Mouse (Mus musculus) kidney, embryonic 16.5 days (tissue): Measurements from ENCODE around the gene Fcgrt. TPM values are rescaled to one million over a fixed set of nuclear protein-coding genes. Genes with fewer than 3 reads are reported as not detected.
A peak's percentile ranks its signal among the peaks of the same experiment; 100 is the strongest.

Experiments
- ATAC-seq: fragments of 200-750 bp; cut with Nextera tagmentation; 2 replicates; pipeline ENCODE4 v1.8.0; 2017; ENCODE audit warnings: moderate TSS enrichment; ENCODE audit not compliant: low FRiP score, low TSS enrichment
- H3K27ac ChIP-seq: fragments of 300-500 bp; sonication (generic); 2 replicates; pipeline ENCODE4 v1.5.1; 2014; ENCODE audit warnings: low read length
- H3K27me3 ChIP-seq: fragments of 300-500 bp; sonication (generic); 2 replicates; pipeline ENCODE4 v1.6.1; 2014; ENCODE audit warnings: low read length, control low read depth, mixed read lengths; ENCODE audit not compliant: insufficient read depth
- H3K36me3 ChIP-seq: fragments of 300-500 bp; sonication (generic); 2 replicates; pipeline ENCODE4 v1.6.1; 2014; ENCODE audit warnings: low read length, control low read depth, mixed read lengths; ENCODE audit not compliant: insufficient read depth
- H3K4me1 ChIP-seq: fragments of 300-500 bp; sonication (generic); 2 replicates; pipeline ENCODE4 v1.6.1; 2014; ENCODE audit warnings: low read length, control low read depth, mixed read lengths; ENCODE audit not compliant: insufficient read depth
- H3K4me2 ChIP-seq: fragments of 300-500 bp; sonication (generic); replicated peaks from 2 replicates; pipeline ENCODE4 v1.6.1; 2014; ENCODE audit warnings: low read depth, low read length
- H3K4me3 ChIP-seq: fragments of 300-500 bp; sonication (generic); 2 replicates; pipeline ENCODE4 v1.5.1; 2014; ENCODE audit warnings: mild to moderate bottlenecking, low read length
- H3K9ac ChIP-seq: fragments of 300-500 bp; sonication (generic); replicated peaks from 2 replicates; pipeline ENCODE4 v1.6.1; 2014; ENCODE audit warnings: low read length
- H3K9me3 ChIP-seq: fragments of 300-500 bp; sonication (generic); 2 replicates; pipeline ENCODE4 v1.6.1; 2016; ENCODE audit warnings: low read length, control low read depth
- WGBS: fragments of 180-500 bp; shearing (Covaris S2); extraction: QIAGEN DNeasy Blood & Tissue Kit; methylation state at CpG from one replicate; pipeline ENCODE4 v1.1.7; 2014; 5-methylcytosine and 5-hydroxymethylcytosine counted together
- polyA plus RNA-seq: library from polyadenylated mRNA; unstranded; fragments of >200 nt; fragmentation: Nextera tagmentation; extraction: Ambion mirVana; gene quantifications from 2 replicates; pipeline ENCODE4 v1.2.1, GENCODE M21; 2015

Gene Fcgrt
- polyA plus RNA-seq, 1 experiment from 2014 or later = 114 TPM

- H3K27ac ChIP-seq = no peak overlapping the region
- 87% methylated on average over 2 of the region's 2 CpGs for WGBS
- no peaks in the 10 kb centered on the region for H3K27me3 ChIP-seq
- no peak overlapping the region for H3K9ac ChIP-seq
- H3K36me3 ChIP-seq = peaks cover 47% of the 10 kb centered on the region
- no peak for ATAC-seq
- H3K9me3 ChIP-seq = no peaks in the 10 kb centered on the region
- H3K4me2 ChIP-seq = no peak overlapping the region
- H3K4me1 ChIP-seq = peaks cover 13% of the 10 kb centered on the region
- no peak overlapping the region for H3K4me3 ChIP-seq
These were observed 25.8 kb downstream of the Fcgrt start for GRCm38 (mm10) chr7:45077829-45078228.

- no peak overlapping the region for H3K9ac ChIP-seq
- no peaks in the 10 kb centered on the region for H3K27me3 ChIP-seq
- WGBS = 87% methylated on average over 14 of the region's 14 CpGs
- no peak overlapping the region for H3K4me2 ChIP-seq
- no peaks in the 10 kb centered on the region for H3K9me3 ChIP-seq
- no peak overlapping the region for H3K4me3 ChIP-seq
- no peak for ATAC-seq
- no peak overlapping the region for H3K27ac ChIP-seq
- peaks cover 42% of the 10 kb centered on the region for H3K36me3 ChIP-seq
- peaks cover 8% of the 10 kb centered on the region for H3K4me1 ChIP-seq
These were observed 26.3 kb downstream of the Fcgrt start for GRCm38 (mm10) chr7:45077322-45077721.

GRCm38 (mm10) chr7:45076501-45076900 is 27.1 kb downstream of the Fcgrt start:
- Histone ChIP-seq H3K27me3 (no peaks in the 10 kb centered on the region), H3K36me3 (peaks cover 42% of the 10 kb centered on the region), H3K4me2 (no peak overlapping the region), H3K9me3 (no peaks in the 10 kb centered on the region), H3K9ac (no peak overlapping the region), H3K27ac (no peak overlapping the region), H3K4me3 (no peak overlapping the region), H3K4me1 (peaks cover 8% of the 10 kb centered on the region; the same call in 1 of the 2 replicates)
- no peak for ATAC-seq
- WGBS = 89% methylated on average over 30 of the region's 30 CpGs

- H3K27ac ChIP-seq = 0 out of 2 replicates have a peak overlapping the region, but pooled peaks have one; percentile 10
- H3K9ac ChIP-seq = no peak overlapping the region
- ATAC-seq = no peak
- H3K4me3 ChIP-seq = no peak overlapping the region
- peaks cover 8% of the 10 kb centered on the region; the same call in 1 of the 2 replicates for H3K4me1 ChIP-seq
- 62% methylated on average over 4 of the region's 4 CpGs for WGBS
- H3K36me3 ChIP-seq = peaks cover 40% of the 10 kb centered on the region
- H3K27me3 ChIP-seq = no peaks in the 10 kb centered on the region
- no peaks in the 10 kb centered on the region for H3K9me3 ChIP-seq
- H3K4me2 ChIP-seq = no peak overlapping the region
These were observed 28.2 kb downstream of the Fcgrt start for GRCm38 (mm10) chr7:45075405-45075804.

GRCm38 (mm10) chr7:45073949-45074348 is 29.7 kb downstream of the Fcgrt start:
- Histone ChIP-seq H3K36me3 (peaks cover 40% of the 10 kb centered on the region), H3K4me3 (no peak overlapping the region), H3K4me1 (peaks cover 8% of the 10 kb centered on the region; the same call in 1 of the 2 replicates), H3K9ac (no peak overlapping the region), H3K9me3 (no peaks in the 10 kb centered on the region), H3K4me2 (no peak overlapping the region), H3K27me3 (no peaks in the 10 kb centered on the region), H3K27ac (no peak overlapping the region)
- 87% methylated on average over 12 of the region's 12 CpGs for WGBS
- no peak for ATAC-seq

GRCm38 (mm10) chr7:45073171-45073707 is 30.4 kb downstream of the Fcgrt start:
- Histone ChIP-seq H3K4me2 (no peak overlapping the region), H3K4me3 (no peak overlapping the region), H3K9me3 (no peaks in the 10 kb centered on the region), H3K4me1 (peaks cover 8% of the 10 kb centered on the region; the same call in 1 of the 2 replicates), H3K27ac (no peak overlapping the region), H3K27me3 (no peaks in the 10 kb centered on the region), H3K36me3 (peaks cover 40% of the 10 kb centered on the region), H3K9ac (no peak overlapping the region)
- 90% methylated on average over 7 of the region's 7 CpGs for WGBS
- ATAC-seq = no peak

- no peak for ATAC-seq
- Histone ChIP-seq H3K4me2 (no peak overlapping the region), H3K4me3 (no peak overlapping the region), H3K9me3 (no peaks in the 10 kb centered on the region), H3K27ac (no peak overlapping the region), H3K4me1 (peaks cover 8% of the 10 kb centered on the region; the same call in 1 of the 2 replicates), H3K36me3 (peaks cover 36% of the 10 kb centered on the region), H3K27me3 (no peaks in the 10 kb centered on the region), H3K9ac (no peak overlapping the region)
- WGBS = 89% methylated on average over 2 of the region's 2 CpGs
These were observed 31.4 kb downstream of the Fcgrt start for GRCm38 (mm10) chr7:45072230-45072629.

- no peak overlapping the region for H3K4me2 ChIP-seq
- 82% methylated on average over 2 of the region's 2 CpGs for WGBS
- no peak for ATAC-seq
- H3K4me1 ChIP-seq = no peaks in the 10 kb centered on the region
- H3K9me3 ChIP-seq = no peaks in the 10 kb centered on the region
- H3K36me3 ChIP-seq = peaks cover 13% of the 10 kb centered on the region; the same call in 1 of the 2 replicates
- no peaks in the 10 kb centered on the region for H3K27me3 ChIP-seq
- no peak overlapping the region for H3K4me3 ChIP-seq
- no peak overlapping the region for H3K9ac ChIP-seq
- H3K27ac ChIP-seq = no peak overlapping the region
These were observed 34.0 kb downstream of the Fcgrt start for GRCm38 (mm10) chr7:45069671-45070070.

- Histone ChIP-seq H3K4me3 (no peak overlapping the region), H3K27ac (no peak overlapping the region), H3K4me1 (peaks cover 9% of the 10 kb centered on the region; the same call in 1 of the 2 replicates), H3K9me3 (no peaks in the 10 kb centered on the region), H3K4me2 (no peak overlapping the region), H3K9ac (no peak overlapping the region), H3K27me3 (no peaks in the 10 kb centered on the region), H3K36me3 (no peaks in the 10 kb centered on the region; the same call in 1 of the 2 replicates)
- ATAC-seq = no peak
- WGBS = 30% methylated on average over 5 of the region's 5 CpGs
These were observed 35.7 kb downstream of the Fcgrt start for GRCm38 (mm10) chr7:45068000-45068318.

GRCm38 (mm10) chr7:45067190-45067999 is 36.3 kb downstream of the Fcgrt start:
- Histone ChIP-seq H3K27ac (no peak overlapping the region), H3K27me3 (no peaks in the 10 kb centered on the region), H3K4me3 (no peak overlapping the region), H3K36me3 (no peaks in the 10 kb centered on the region; the same call in 1 of the 2 replicates), H3K4me1 (peaks cover 9% of the 10 kb centered on the region; the same call in 1 of the 2 replicates), H3K4me2 (no peak overlapping the region), H3K9ac (no peak overlapping the region), H3K9me3 (no peaks in the 10 kb centered on the region)
- no peak for ATAC-seq
- WGBS = 84% methylated on average over 4 of the region's 4 CpGs
